Mouse (Mus musculus) lung, postnatal 0 days (tissue): ENCODE measurements around the gene Alox12. TPM values are rescaled to one million over a fixed set of nuclear protein-coding genes. Genes with fewer than 3 reads are reported as not detected.

ENCODE experiments used
- ATAC-seq: fragments of 200-750 bp; cut with Nextera tagmentation; 2 replicates; pipeline ENCODE4 v1.8.0; 2017; ENCODE audit warnings: moderate library complexity
- DNase-seq: peaks from one replicate; pipeline ENCODE4 v3.0.0-alpha.2; 2016; ENCODE audit warnings: low spot score
- H3K27ac ChIP-seq: fragments of 300-500 bp; sonication (generic); 2 replicates; pipeline ENCODE4 v1.5.1; 2014; ENCODE audit warnings: antibody characterized with exemption, mild to moderate bottlenecking, low read length, mixed read lengths
- H3K27me3 ChIP-seq: fragments of 300-500 bp; sonication (generic); replicated peaks from 2 replicates; pipeline ENCODE4 v1.6.1; 2014; ENCODE audit warnings: low read length, mixed read lengths; ENCODE audit not compliant: insufficient read depth
- H3K36me3 ChIP-seq: fragments of 300-500 bp; sonication (generic); 2 replicates; pipeline ENCODE4 v1.6.1; 2014; ENCODE audit warnings: low read length, mixed read lengths; ENCODE audit not compliant: insufficient read depth
- H3K4me1 ChIP-seq: fragments of 300-500 bp; sonication (generic); 2 replicates; pipeline ENCODE4 v1.6.1; 2014; ENCODE audit warnings: antibody characterized with exemption, low read depth, low read length, mixed read lengths; ENCODE audit not compliant: insufficient read depth
- H3K4me2 ChIP-seq: fragments of 300-500 bp; sonication (generic); replicated peaks from 2 replicates; pipeline ENCODE4 v1.6.1; 2014; ENCODE audit warnings: low read depth, mild to moderate bottlenecking, low read length, moderate library complexity, mixed read lengths
- H3K4me3 ChIP-seq: fragments of 300-500 bp; sonication (generic); 2 replicates; pipeline ENCODE4 v1.5.1; 2014; ENCODE audit warnings: low read depth, low read length
- H3K9ac ChIP-seq: fragments of 300-500 bp; sonication (generic); replicated peaks from 2 replicates; pipeline ENCODE4 v1.6.1; 2014; ENCODE audit warnings: low read depth, mild to moderate bottlenecking
- H3K9me3 ChIP-seq: fragments of 300-500 bp; sonication (generic); 2 replicates; pipeline ENCODE4 v1.6.1; 2016; ENCODE audit warnings: low read length, mixed read lengths
- CTCF ChIP-seq: IDR thresholded peaks from 2 replicates; pipeline ENCODE4 v1.5.1; 2016; ENCODE audit warnings: antibody characterized with exemption, mild to moderate bottlenecking
- EP300 ChIP-seq: IDR thresholded peaks from 2 replicates; pipeline ENCODE4 v1.6.1; 2016; ENCODE audit warnings: antibody characterized with exemption, mild to moderate bottlenecking, control low read depth
- WGBS: fragments of 180-500 bp; shearing (Covaris S2); extraction: QIAGEN DNeasy Blood & Tissue Kit; methylation state at CpG from one replicate; pipeline ENCODE4 v1.1.7; 2014; 5-methylcytosine and 5-hydroxymethylcytosine counted together
- polyA plus RNA-seq: library from polyadenylated mRNA; unstranded; fragments of >200 nt; fragmentation: Nextera tagmentation; extraction: Ambion mirVana; gene quantifications from 2 replicates; pipeline ENCODE4 v1.2.1, GENCODE M21; 2015

Alox12 gene
- polyA plus RNA-seq, 1 experiment from 2014 or later = 5.8 TPM

DNA sequence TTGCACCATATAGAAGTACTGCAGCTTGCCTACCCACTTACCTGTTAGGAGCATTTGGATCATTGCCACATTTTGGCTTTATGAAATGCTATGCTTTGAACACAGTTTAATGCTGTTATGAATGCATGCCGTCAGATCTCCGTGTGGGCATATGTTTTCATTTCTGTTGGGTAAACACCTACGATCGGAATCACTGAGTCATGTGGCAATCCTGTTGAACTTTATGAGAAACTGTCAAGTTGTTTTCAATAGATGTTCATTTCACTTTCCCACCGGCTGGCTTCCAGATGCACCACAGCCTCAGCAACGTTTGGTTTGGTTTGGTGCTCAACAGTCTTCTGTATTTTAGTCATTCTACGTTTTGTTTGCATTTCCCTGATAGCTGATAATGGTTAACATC is 16.5 kb upstream of the Alox12 start:
- H3K27ac ChIP-seq = no peak overlapping the region
- H3K9me3 ChIP-seq = no peaks in the 10 kb centered on the region
- 67% methylated on average over 7 of the region's 7 CpGs for WGBS
- H3K4me1 ChIP-seq = no peaks in the 10 kb centered on the region
- ATAC-seq (no peak), DNase-seq (no peak)
- no peaks in the 10 kb centered on the region for H3K27me3 ChIP-seq
- no peak overlapping the region for H3K4me2 ChIP-seq
- no peak overlapping the region for H3K4me3 ChIP-seq
- H3K9ac ChIP-seq = no peak overlapping the region
- no peaks in the 10 kb centered on the region for H3K36me3 ChIP-seq
- no peak for TF ChIP-seq CTCF
- TF ChIP-seq EP300 = no peak

DNA sequence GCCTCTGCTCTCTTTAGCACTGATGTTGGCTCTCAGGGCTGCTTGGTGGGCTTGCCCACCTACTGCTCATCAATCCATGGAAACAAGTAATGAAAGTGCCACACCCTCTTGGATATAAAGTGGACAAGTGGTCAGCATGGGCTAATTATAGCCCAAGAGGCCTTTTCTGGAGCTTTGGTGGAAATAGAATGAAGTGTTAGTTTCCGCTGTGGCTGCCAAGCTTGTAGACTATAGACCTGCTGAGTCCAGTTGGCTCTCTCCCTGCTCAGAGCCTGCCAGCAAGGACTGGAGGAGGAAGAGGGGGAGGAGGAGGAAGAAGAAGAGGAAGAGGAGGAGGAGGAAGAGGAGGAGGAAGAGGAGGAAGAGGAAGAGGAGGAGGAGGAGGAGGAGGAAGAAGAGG is 11.3 kb upstream of the Alox12 start:
- ATAC-seq (peak; percentile 57), DNase-seq (peak; percentile 64)
- H3K36me3 ChIP-seq = no peaks in the 10 kb centered on the region
- no peaks in the 10 kb centered on the region for H3K27me3 ChIP-seq
- H3K27ac ChIP-seq = no peak overlapping the region
- H3K9ac ChIP-seq = no peak overlapping the region
- H3K4me1 ChIP-seq = no peaks in the 10 kb centered on the region; the same call in 1 of the 2 replicates
- 64% methylated on average over 1 of the region's 1 CpGs for WGBS
- no peak overlapping the region for H3K4me2 ChIP-seq
- no peak for TF ChIP-seq CTCF
- no peak for TF ChIP-seq EP300
- no peaks in the 10 kb centered on the region for H3K9me3 ChIP-seq
- H3K4me3 ChIP-seq = no peak overlapping the region

DNA sequence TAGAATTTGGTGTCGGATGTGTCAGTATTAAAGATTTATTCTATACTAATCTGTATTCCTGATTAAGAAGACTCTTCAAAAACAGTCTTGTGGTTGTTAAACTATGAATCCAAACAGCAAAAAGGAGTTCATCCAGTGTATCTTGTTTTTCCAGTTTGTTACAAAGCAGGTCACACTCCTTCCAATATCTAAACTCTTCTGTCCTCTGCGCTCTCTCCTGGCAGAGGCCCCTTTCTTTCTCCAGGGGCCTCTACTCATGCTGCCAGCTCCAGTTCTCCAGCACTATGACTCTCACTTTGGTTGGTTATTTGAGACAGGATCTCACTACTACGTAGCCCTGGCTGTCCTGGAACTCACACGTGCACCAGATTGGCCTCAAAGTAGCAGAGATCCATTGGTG is 10.7 kb upstream of the Alox12 start:
- Histone ChIP-seq H3K9me3 (no peaks in the 10 kb centered on the region), H3K36me3 (no peaks in the 10 kb centered on the region), H3K9ac (no peak overlapping the region), H3K27ac (no peak overlapping the region), H3K4me3 (no peak overlapping the region), H3K4me2 (no peak overlapping the region), H3K27me3 (no peaks in the 10 kb centered on the region), H3K4me1 (no peaks in the 10 kb centered on the region; the same call in 1 of the 2 replicates)
- DNase-seq (no peak), ATAC-seq (no peak)
- 51% methylated on average over 4 of the region's 4 CpGs for WGBS
- no peak for TF ChIP-seq EP300
- no peak for TF ChIP-seq CTCF

DNA sequence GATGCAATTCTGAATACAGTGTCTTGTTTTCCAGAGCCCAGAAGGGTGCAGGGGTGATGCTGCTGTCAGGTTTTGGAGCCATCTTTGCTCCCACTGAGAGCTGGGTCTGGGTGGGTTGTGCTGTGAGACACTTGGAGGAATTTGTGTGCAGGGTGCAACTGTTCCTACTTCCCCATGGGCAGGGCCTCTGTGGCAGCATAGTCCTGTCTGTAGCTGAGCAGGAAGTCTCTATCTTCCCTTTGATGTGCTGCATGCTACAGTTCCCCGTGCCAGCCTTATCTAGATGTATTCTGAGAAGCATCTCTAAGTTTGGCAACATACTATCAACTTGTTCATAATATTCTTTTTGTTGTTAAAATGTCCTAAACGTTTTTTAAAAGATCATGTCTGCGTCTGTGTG is 10.1 kb upstream of the Alox12 start:
- WGBS = 27% methylated on average over 3 of the region's 3 CpGs
- Histone ChIP-seq H3K4me3 (no peak overlapping the region), H3K9me3 (no peaks in the 10 kb centered on the region), H3K4me2 (no peak overlapping the region), H3K9ac (no peak overlapping the region), H3K4me1 (no peaks in the 10 kb centered on the region; the same call in 1 of the 2 replicates), H3K27ac (no peak overlapping the region), H3K36me3 (no peaks in the 10 kb centered on the region), H3K27me3 (no peaks in the 10 kb centered on the region)
- ATAC-seq (no peak), DNase-seq (no peak)
- TF ChIP-seq EP300 (no peak), CTCF (no peak)

DNA sequence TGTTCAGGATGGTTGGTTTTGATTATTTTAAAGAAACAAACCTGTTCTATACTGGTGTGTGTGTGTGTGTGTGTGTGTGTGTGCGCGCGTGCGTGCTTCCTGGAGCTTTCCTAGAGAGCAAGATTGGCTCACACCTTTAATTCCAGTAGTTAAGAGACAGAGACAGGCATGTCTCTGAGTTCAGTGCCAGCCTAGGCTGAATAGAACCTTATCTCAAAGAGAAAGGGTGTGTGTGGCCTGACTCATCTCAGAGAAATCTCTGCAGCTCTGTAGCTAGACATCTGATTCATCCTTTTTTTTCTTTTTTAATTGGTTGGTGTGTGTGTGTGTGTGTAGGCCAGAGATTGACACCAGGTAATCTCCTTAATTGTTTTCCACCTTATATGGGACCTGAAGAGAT is 3.9 kb upstream of the Alox12 start:
- ATAC-seq (no peak), DNase-seq (no peak)
- Histone ChIP-seq H3K27ac (no peak overlapping the region), H3K27me3 (peaks cover 8% of the 10 kb centered on the region; the same call in 1 of the 2 replicates), H3K4me1 (no peaks in the 10 kb centered on the region; the same call in 1 of the 2 replicates), H3K9ac (no peak overlapping the region), H3K36me3 (no peaks in the 10 kb centered on the region), H3K4me3 (no peak overlapping the region), H3K9me3 (no peaks in the 10 kb centered on the region), H3K4me2 (no peak overlapping the region)
- WGBS = 93% methylated on average over 4 of the region's 4 CpGs
- TF ChIP-seq EP300 (no peak), CTCF (no peak)

DNA sequence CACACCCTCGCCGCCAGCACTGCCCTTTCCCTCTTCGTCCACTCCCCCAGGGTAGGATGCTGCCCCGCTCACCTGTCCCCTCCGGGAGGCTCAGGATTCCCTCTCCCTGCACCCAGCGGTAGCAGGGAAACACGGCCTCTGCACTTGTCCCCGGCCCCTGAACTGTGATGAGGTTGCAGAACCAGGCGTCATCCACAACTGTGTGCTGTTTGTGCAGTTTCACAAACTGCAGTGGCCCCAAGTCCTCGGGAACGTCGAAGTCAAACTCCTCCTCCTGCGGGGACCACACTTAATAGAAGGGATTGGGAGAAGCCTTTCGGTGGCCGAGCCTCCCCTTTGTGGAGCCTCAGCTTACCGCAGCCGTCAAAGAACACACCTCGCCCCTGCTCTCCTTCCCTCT is 816 bp downstream of the Alox12 start:
- Histone ChIP-seq H3K4me3 (peak overlapping the region; percentile 31), H3K4me2 (peak overlapping the region; percentile 54), H3K9me3 (no peaks in the 10 kb centered on the region), H3K27me3 (peaks cover 8% of the 10 kb centered on the region; the same call in 1 of the 2 replicates), H3K27ac (no peak overlapping the region), H3K4me1 (no peaks in the 10 kb centered on the region; the same call in 1 of the 2 replicates), H3K36me3 (no peaks in the 10 kb centered on the region), H3K9ac (no peak overlapping the region)
- DNase-seq (no peak), ATAC-seq (no peak; the same call in 1 of the 2 replicates)
- TF ChIP-seq CTCF = no peak
- 4% methylated on average over 18 of the region's 18 CpGs for WGBS

DNA sequence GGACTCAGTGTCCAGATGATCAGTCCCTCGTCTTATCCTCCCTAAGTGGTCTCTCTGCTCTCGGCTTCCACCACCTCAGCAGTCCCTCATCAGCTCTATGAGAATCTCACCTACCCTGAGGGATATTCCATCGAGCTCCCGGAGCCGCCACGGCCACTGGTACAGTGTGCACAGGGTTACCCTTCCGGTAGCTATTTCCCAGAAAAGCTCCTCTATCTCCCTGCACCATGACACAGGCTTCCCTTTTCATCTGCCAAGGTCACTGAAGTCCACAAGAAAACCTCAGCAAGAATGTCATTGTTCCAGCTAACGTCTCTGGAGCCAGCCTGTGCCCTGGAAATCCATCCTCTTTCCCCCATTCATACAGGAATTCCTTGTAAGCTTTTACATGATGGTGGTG is 3.3 kb downstream of the Alox12 start:
- no peak overlapping the region for H3K27ac ChIP-seq
- no peak overlapping the region for H3K9ac ChIP-seq
- H3K4me1 ChIP-seq = no peaks in the 10 kb centered on the region; the same call in 1 of the 2 replicates
- no peak overlapping the region for H3K4me3 ChIP-seq
- H3K27me3 ChIP-seq = peaks cover 8% of the 10 kb centered on the region; the same call in 1 of the 2 replicates
- WGBS = 71% methylated on average over 8 of the region's 8 CpGs
- H3K9me3 ChIP-seq = no peaks in the 10 kb centered on the region
- H3K4me2 ChIP-seq = no peak overlapping the region
- ATAC-seq (no peak), DNase-seq (no peak)
- TF ChIP-seq CTCF = no peak
- H3K36me3 ChIP-seq = no peaks in the 10 kb centered on the region
